Mouse (Mus musculus) cerebellum, adult 9-10 months (tissue): Measurements from ENCODE around the gene Tspan5.

ENCODE experiments used
- DNase-seq: peaks from one replicate; pipeline ENCODE4 v3.0.0; 2022

Tspan5 gene

GRCm38 (mm10) chr3:138744030-138744774, 2.2 kb downstream of the Tspan5 start:
- DNase-seq, result peak; percentile 29

GRCm38 (mm10) chr3:138745091-138745490, 3.1 kb downstream of the Tspan5 start:
- DNase-seq, result no peak

- peak; percentile 35 for DNase-seq
These were observed 3.6 kb downstream of the Tspan5 start for GRCm38 (mm10) chr3:138745596-138745995.

GRCm38 (mm10) chr3:138746556-138746955, 4.6 kb downstream of the Tspan5 start:
- DNase-seq, result no peak

GRCm38 (mm10) chr3:138747035-138747434, 5.0 kb downstream of the Tspan5 start:
- peak; percentile 40 for DNase-seq

GRCm38 (mm10) chr3:138747985-138748384, 6.0 kb downstream of the Tspan5 start:
- DNase-seq, result no peak

- DNase-seq, result peak; percentile 48
These were observed 7.7 kb downstream of the Tspan5 start for GRCm38 (mm10) chr3:138749645-138750044.

GRCm38 (mm10) chr3:138751328-138751727, 9.3 kb downstream of the Tspan5 start:
- peak; percentile 21 for DNase-seq

GRCm38 (mm10) chr3:138752056-138752455, 10.1 kb downstream of the Tspan5 start:
- peak; percentile 30 for DNase-seq

GRCm38 (mm10) chr3:138752769-138753168, 10.8 kb downstream of the Tspan5 start:
- no peak for DNase-seq

- peak; percentile 74 for DNase-seq
These were observed 11.3 kb downstream of the Tspan5 start for GRCm38 (mm10) chr3:138753182-138753885.

GRCm38 (mm10) chr3:138754328-138754727, 12.3 kb downstream of the Tspan5 start:
- DNase-seq, result no peak

GRCm38 (mm10) chr3:138757283-138757682, 15.3 kb downstream of the Tspan5 start:
- no peak for DNase-seq

GRCm38 (mm10) chr3:138759968-138760684, 18.1 kb downstream of the Tspan5 start:
- peak; percentile 75 for DNase-seq

- peak; percentile 86 for DNase-seq
These were observed 18.7 kb downstream of the Tspan5 start for GRCm38 (mm10) chr3:138760685-138761119.

- peak; percentile 65 for DNase-seq
These were observed 19.5 kb downstream of the Tspan5 start for GRCm38 (mm10) chr3:138761531-138761930.

GRCm38 (mm10) chr3:138763941-138764340, 21.9 kb downstream of the Tspan5 start:
- DNase-seq, result no peak

- no peak for DNase-seq
These were observed 22.8 kb downstream of the Tspan5 start for GRCm38 (mm10) chr3:138764782-138765181.

- DNase-seq, result no peak
These were observed 25.0 kb downstream of the Tspan5 start for GRCm38 (mm10) chr3:138767034-138767433.

- DNase-seq, result no peak
These were observed 26.6 kb downstream of the Tspan5 start for GRCm38 (mm10) chr3:138768541-138769093.

- DNase-seq, result peak; percentile 62
These were observed 28.8 kb downstream of the Tspan5 start for GRCm38 (mm10) chr3:138770650-138771331.

GRCm38 (mm10) chr3:138771549-138772333, 29.7 kb downstream of the Tspan5 start:
- DNase-seq, result no peak
